Mouse (Mus musculus): ENCODE data around the gene Sox14. TPM values are rescaled to one million over a fixed set of nuclear protein-coding genes. Genes with fewer than 3 reads are reported as not detected.

Gene Sox14
- not detected for total RNA-seq (2021)
- long read RNA-seq, experiment 1, result 0 reads
- long read RNA-seq, experiment 2, result 0 reads

GRCm38 (mm10) chr9:99875618-99876372 is at the start of gene Sox14:
TSS of gene Sox14 (minus strand) at chr9:99876170.
- DNase-seq, result no peak
- intact Hi-C loops (cut with DNase I), result no loop called here

GRCm38 (mm10) chr9:99879311-99879710 is 3.3 kb upstream of the Sox14 start:
- no peak for DNase-seq
- intact Hi-C loops (cut with DNase I), result no loop called here

- DNase-seq, result no peak
- intact Hi-C loops (cut with DNase I), result no loop called here
These were observed 2.6 kb upstream of the Sox14 start for GRCm38 (mm10) chr9:99878588-99878987.

- intact Hi-C loops (cut with DNase I), result no loop called here
- DNase-seq, result no peak
These were observed 1.1 kb upstream of the Sox14 start for GRCm38 (mm10) chr9:99877056-99877546.

- no peak for DNase-seq
- intact Hi-C loops (cut with DNase I), result no loop called here
These were observed 544 bp upstream of the Sox14 start for GRCm38 (mm10) chr9:99876373-99877055.

- intact Hi-C loops (cut with DNase I), result no loop called here
- DNase-seq, result no peak
These were observed 994 bp downstream of the Sox14 start for GRCm38 (mm10) chr9:99874735-99875617.

GRCm38 (mm10) chr9:99873721-99874120 is 2.2 kb downstream of the Sox14 start:
- intact Hi-C loops (cut with DNase I), result no loop called here
- no peak for DNase-seq

GRCm38 (mm10) chr9:99873116-99873620 is 2.8 kb downstream of the Sox14 start:
- intact Hi-C loops (cut with DNase I), result no loop called here
- no peak for DNase-seq

- intact Hi-C loops (cut with DNase I), result no loop called here
- no peak for DNase-seq
These were observed 3.5 kb downstream of the Sox14 start for GRCm38 (mm10) chr9:99872204-99873115.

- intact Hi-C loops (cut with DNase I), result no loop called here
- DNase-seq, result no peak
These were observed 4.3 kb downstream of the Sox14 start for GRCm38 (mm10) chr9:99871556-99872203.

GRCm38 (mm10) chr9:99870780-99871555 is 5.0 kb downstream of the Sox14 start:
- no peak for DNase-seq
- intact Hi-C loops (cut with DNase I), result no loop called here

- intact Hi-C loops (cut with DNase I), result no loop called here
These were observed 5.8 kb downstream of the Sox14 start for GRCm38 (mm10) chr9:99869936-99870779.

GRCm38 (mm10) chr9:99869275-99869674 is 6.7 kb downstream of the Sox14 start:
- DNase-seq, result no peak
- intact Hi-C loops (cut with DNase I), result no loop called here

More at GRCm38 (mm10) chr9:99869936-99870779, 5.8 kb downstream of the Sox14 start:
- DNase-seq, result no peak

GRCm38 (mm10) chr9:99868606-99869005 is 7.4 kb downstream of the Sox14 start:
- DNase-seq, result no peak
- intact Hi-C loops (cut with DNase I), result no loop called here

GRCm38 (mm10) chr9:99868054-99868453 is 7.9 kb downstream of the Sox14 start:
- intact Hi-C loops (cut with DNase I), result no loop called here

GRCm38 (mm10) chr9:99862936-99863335 is 13.0 kb downstream of the Sox14 start:
- intact Hi-C loops (cut with DNase I), result no loop called here
- DNase-seq, result no peak

More at GRCm38 (mm10) chr9:99868054-99868453, 7.9 kb downstream of the Sox14 start:
- no peak for DNase-seq

GRCm38 (mm10) chr9:99854486-99854885 is 21.5 kb downstream of the Sox14 start:
- DNase-seq, result no peak
- intact Hi-C loops (cut with DNase I), result no loop called here

Measured in gastrocnemius, postnatal 36 days (tissue).